Mouse (Mus musculus): ENCODE measurements around the gene Nhlrc1. TPM values are rescaled to one million over a fixed set of nuclear protein-coding genes. Genes with fewer than 3 reads are reported as not detected.

The Nhlrc1 gene
- polyA plus RNA-seq, 1 experiment from 2014 or later = 0.55 TPM

GRCm38 (mm10) chr13:47020798-47021197 lies 6.1 kb upstream of the Nhlrc1 start:
- no peaks in the 10 kb centered on the region for H3K36me3 ChIP-seq (ENCODE audit: control insufficient read depth, insufficient read depth)
- no peaks in the 10 kb centered on the region for H3K27me3 ChIP-seq (ENCODE audit: control insufficient read depth, insufficient read depth, low read depth, low read length)
- 61% methylated on average over 7 of the region's 7 CpGs for WGBS (ENCODE audit: insufficient replicate concordance)
- H3K4me1 ChIP-seq (ENCODE audit: control insufficient read depth, low read depth, low read length) = no peaks in the 10 kb centered on the region
- no peak overlapping the region for H3K4me3 ChIP-seq (ENCODE audit: low read depth, low read length)
- no peak overlapping the region for H3K9ac ChIP-seq (ENCODE audit: low read depth, low read length)
- H3K27ac ChIP-seq (ENCODE audit: low read length) = no peak overlapping the region
- H3K4me2 ChIP-seq (ENCODE audit: low read depth, low read length) = no peak overlapping the region
- no peaks in the 10 kb centered on the region for H3K9me3 ChIP-seq (replicated peaks; ENCODE audit: control insufficient read depth, low read length)
- ATAC-seq (ENCODE audit: low read depth) = no peak

GRCm38 (mm10) chr13:47019774-47020173 lies 5.1 kb upstream of the Nhlrc1 start:
- no peak overlapping the region for H3K4me2 ChIP-seq (ENCODE audit: low read depth, low read length)
- no peak overlapping the region for H3K4me3 ChIP-seq (ENCODE audit: low read depth, low read length)
- peaks cover under 1% of the 10 kb centered on the region; the same call in 1 of the 2 replicates for H3K27me3 ChIP-seq (ENCODE audit: control insufficient read depth, insufficient read depth, low read depth, low read length)
- H3K4me1 ChIP-seq (ENCODE audit: control insufficient read depth, low read depth, low read length) = peaks cover 2% of the 10 kb centered on the region; the same call in 1 of the 2 replicates
- H3K9me3 ChIP-seq (replicated peaks; ENCODE audit: control insufficient read depth, low read length) = no peaks in the 10 kb centered on the region
- H3K36me3 ChIP-seq (ENCODE audit: control insufficient read depth, insufficient read depth) = no peaks in the 10 kb centered on the region
- no peak for ATAC-seq (ENCODE audit: low read depth)
- H3K27ac ChIP-seq (ENCODE audit: low read length) = no peak overlapping the region
- 62% methylated on average over 7 of the region's 7 CpGs for WGBS (ENCODE audit: insufficient replicate concordance)
- H3K9ac ChIP-seq (ENCODE audit: low read depth, low read length) = no peak overlapping the region

GRCm38 (mm10) chr13:47017259-47017658 lies 2.6 kb upstream of the Nhlrc1 start:
- Histone ChIP-seq H3K4me2 (ENCODE audit: low read depth, low read length) (no peak overlapping the region), H3K4me1 (ENCODE audit: control insufficient read depth, low read depth, low read length) (peaks cover 4% of the 10 kb centered on the region; the same call in 1 of the 2 replicates), H3K27ac (ENCODE audit: low read length) (no peak overlapping the region), H3K9ac (ENCODE audit: low read depth, low read length) (no peak overlapping the region), H3K27me3 (ENCODE audit: control insufficient read depth, insufficient read depth, low read depth, low read length) (peaks cover 10% of the 10 kb centered on the region), H3K4me3 (ENCODE audit: low read depth, low read length) (no peak overlapping the region), H3K36me3 (ENCODE audit: control insufficient read depth, insufficient read depth) (no peaks in the 10 kb centered on the region), H3K9me3 (replicated peaks; ENCODE audit: control insufficient read depth, low read length) (no peaks in the 10 kb centered on the region)
- 0 out of 2 replicates have a peak, but pooled peaks have one; percentile 35 for ATAC-seq (ENCODE audit: low read depth)
- WGBS (ENCODE audit: insufficient replicate concordance) = 31% methylated on average over 5 of the region's 5 CpGs

- Histone ChIP-seq H3K36me3 (ENCODE audit: control insufficient read depth, insufficient read depth) (no peaks in the 10 kb centered on the region), H3K4me3 (ENCODE audit: low read depth, low read length) (no peak overlapping the region), H3K9me3 (replicated peaks; ENCODE audit: control insufficient read depth, low read length) (no peaks in the 10 kb centered on the region), H3K4me2 (ENCODE audit: low read depth, low read length) (peak overlapping the region; percentile 90), H3K4me1 (ENCODE audit: control insufficient read depth, low read depth, low read length) (peaks cover 4% of the 10 kb centered on the region; the same call in 1 of the 2 replicates), H3K27ac (ENCODE audit: low read length) (no peak overlapping the region), H3K27me3 (ENCODE audit: control insufficient read depth, insufficient read depth, low read depth, low read length) (peaks cover 10% of the 10 kb centered on the region), H3K9ac (ENCODE audit: low read depth, low read length) (no peak overlapping the region)
- WGBS (ENCODE audit: insufficient replicate concordance) = 76% methylated on average over 5 of the region's 5 CpGs
- no peak for ATAC-seq (ENCODE audit: low read depth)
Observed at GRCm38 (mm10) chr13:47015195-47015501, 498 bp upstream of the Nhlrc1 start.

- H3K27ac ChIP-seq (ENCODE audit: low read length) = no peak overlapping the region
- ATAC-seq (ENCODE audit: low read depth) = no peak
- H3K9ac ChIP-seq (ENCODE audit: low read depth, low read length) = no peak overlapping the region
- 56% methylated on average over 10 of the region's 10 CpGs for WGBS (ENCODE audit: insufficient replicate concordance)
- H3K4me2 ChIP-seq (ENCODE audit: low read depth, low read length) = peak overlapping the region; percentile 90
- peak overlapping the region; percentile 60 for H3K4me3 ChIP-seq (ENCODE audit: low read depth, low read length)
- no peaks in the 10 kb centered on the region for H3K9me3 ChIP-seq (replicated peaks; ENCODE audit: control insufficient read depth, low read length)
- H3K36me3 ChIP-seq (ENCODE audit: control insufficient read depth, insufficient read depth) = no peaks in the 10 kb centered on the region
- H3K27me3 ChIP-seq (ENCODE audit: control insufficient read depth, insufficient read depth, low read depth, low read length) = peaks cover 10% of the 10 kb centered on the region
- peaks cover 4% of the 10 kb centered on the region; the same call in 1 of the 2 replicates for H3K4me1 ChIP-seq (ENCODE audit: control insufficient read depth, low read depth, low read length)
Observed at GRCm38 (mm10) chr13:47013740-47014139, 910 bp downstream of the Nhlrc1 start.

- no peak overlapping the region for H3K9ac ChIP-seq (ENCODE audit: low read depth, low read length)
- WGBS (ENCODE audit: insufficient replicate concordance) = 67% methylated on average over 4 of the region's 4 CpGs
Observed at GRCm38 (mm10) chr13:47001590-47001989, 13.1 kb downstream of the Nhlrc1 start.

GRCm38 (mm10) chr13:46999498-46999897 lies 15.2 kb downstream of the Nhlrc1 start:
- Histone ChIP-seq H3K27me3 (ENCODE audit: control insufficient read depth, insufficient read depth, low read depth, low read length) (no peaks in the 10 kb centered on the region), H3K4me1 (ENCODE audit: control insufficient read depth, low read depth, low read length) (no peaks in the 10 kb centered on the region), H3K36me3 (ENCODE audit: control insufficient read depth, insufficient read depth) (no peaks in the 10 kb centered on the region), H3K4me2 (ENCODE audit: low read depth, low read length) (no peak overlapping the region), H3K27ac (ENCODE audit: low read length) (no peak overlapping the region), H3K4me3 (ENCODE audit: low read depth, low read length) (no peak overlapping the region), H3K9me3 (replicated peaks; ENCODE audit: control insufficient read depth, low read length) (no peaks in the 10 kb centered on the region), H3K9ac (ENCODE audit: low read depth, low read length) (no peak overlapping the region)
- WGBS (ENCODE audit: insufficient replicate concordance) = 49% methylated on average over 5 of the region's 5 CpGs
- ATAC-seq (ENCODE audit: low read depth) = no peak

More at GRCm38 (mm10) chr13:47001590-47001989, 13.1 kb downstream of the Nhlrc1 start:
- no peaks in the 10 kb centered on the region for H3K4me1 ChIP-seq (ENCODE audit: control insufficient read depth, low read depth, low read length)
- no peaks in the 10 kb centered on the region for H3K27me3 ChIP-seq (ENCODE audit: control insufficient read depth, insufficient read depth, low read depth, low read length)
- ATAC-seq (ENCODE audit: low read depth) = no peak
- no peak overlapping the region for H3K4me3 ChIP-seq (ENCODE audit: low read depth, low read length)
- H3K27ac ChIP-seq (ENCODE audit: low read length) = no peak overlapping the region
- H3K9me3 ChIP-seq (replicated peaks; ENCODE audit: control insufficient read depth, low read length) = no peaks in the 10 kb centered on the region
- no peaks in the 10 kb centered on the region for H3K36me3 ChIP-seq (ENCODE audit: control insufficient read depth, insufficient read depth)
- H3K4me2 ChIP-seq (ENCODE audit: low read depth, low read length) = no peak overlapping the region

GRCm38 (mm10) chr13:46997355-46997754 lies 17.3 kb downstream of the Nhlrc1 start:
- H3K36me3 ChIP-seq (ENCODE audit: control insufficient read depth, insufficient read depth) = no peaks in the 10 kb centered on the region
- H3K9ac ChIP-seq (ENCODE audit: low read depth, low read length) = no peak overlapping the region
- H3K27ac ChIP-seq (ENCODE audit: low read length) = no peak overlapping the region
- no peak overlapping the region for H3K4me3 ChIP-seq (ENCODE audit: low read depth, low read length)
- ATAC-seq (ENCODE audit: low read depth) = no peak
- no peaks in the 10 kb centered on the region for H3K27me3 ChIP-seq (ENCODE audit: control insufficient read depth, insufficient read depth, low read depth, low read length)
- 43% methylated on average over 4 of the region's 4 CpGs for WGBS (ENCODE audit: insufficient replicate concordance)
- H3K9me3 ChIP-seq (replicated peaks; ENCODE audit: control insufficient read depth, low read length) = no peaks in the 10 kb centered on the region
- no peaks in the 10 kb centered on the region for H3K4me1 ChIP-seq (ENCODE audit: control insufficient read depth, low read depth, low read length)
- H3K4me2 ChIP-seq (ENCODE audit: low read depth, low read length) = no peak overlapping the region

GRCm38 (mm10) chr13:46993274-46993551 lies 21.4 kb downstream of the Nhlrc1 start:
- no peak for ATAC-seq (ENCODE audit: low read depth)
- no peak overlapping the region for H3K27ac ChIP-seq (ENCODE audit: low read length)
- H3K4me1 ChIP-seq (ENCODE audit: control insufficient read depth, low read depth, low read length) = no peaks in the 10 kb centered on the region
- no peaks in the 10 kb centered on the region for H3K36me3 ChIP-seq (ENCODE audit: control insufficient read depth, insufficient read depth)
- no peak overlapping the region for H3K4me2 ChIP-seq (ENCODE audit: low read depth, low read length)
- no peak overlapping the region for H3K4me3 ChIP-seq (ENCODE audit: low read depth, low read length)
- no peaks in the 10 kb centered on the region for H3K27me3 ChIP-seq (ENCODE audit: control insufficient read depth, insufficient read depth, low read depth, low read length)
- WGBS (ENCODE audit: insufficient replicate concordance) = 68% methylated on average over 2 of the region's 2 CpGs
- H3K9me3 ChIP-seq (replicated peaks; ENCODE audit: control insufficient read depth, low read length) = no peaks in the 10 kb centered on the region
- H3K9ac ChIP-seq (ENCODE audit: low read depth, low read length) = no peak overlapping the region

All from liver, embryonic 16.5 days (tissue).